Mouse (Mus musculus): ENCODE data around the gene Sgpp1. TPM values are rescaled to one million over a fixed set of nuclear protein-coding genes. Genes with fewer than 3 reads are reported as not detected.

Gene Sgpp1
- 12.2 and 13.3 TPM in 2 replicates for polyA plus RNA-seq (2015; fragmentation: Nextera tagmentation; extraction: Ambion mirVana)

DNA sequence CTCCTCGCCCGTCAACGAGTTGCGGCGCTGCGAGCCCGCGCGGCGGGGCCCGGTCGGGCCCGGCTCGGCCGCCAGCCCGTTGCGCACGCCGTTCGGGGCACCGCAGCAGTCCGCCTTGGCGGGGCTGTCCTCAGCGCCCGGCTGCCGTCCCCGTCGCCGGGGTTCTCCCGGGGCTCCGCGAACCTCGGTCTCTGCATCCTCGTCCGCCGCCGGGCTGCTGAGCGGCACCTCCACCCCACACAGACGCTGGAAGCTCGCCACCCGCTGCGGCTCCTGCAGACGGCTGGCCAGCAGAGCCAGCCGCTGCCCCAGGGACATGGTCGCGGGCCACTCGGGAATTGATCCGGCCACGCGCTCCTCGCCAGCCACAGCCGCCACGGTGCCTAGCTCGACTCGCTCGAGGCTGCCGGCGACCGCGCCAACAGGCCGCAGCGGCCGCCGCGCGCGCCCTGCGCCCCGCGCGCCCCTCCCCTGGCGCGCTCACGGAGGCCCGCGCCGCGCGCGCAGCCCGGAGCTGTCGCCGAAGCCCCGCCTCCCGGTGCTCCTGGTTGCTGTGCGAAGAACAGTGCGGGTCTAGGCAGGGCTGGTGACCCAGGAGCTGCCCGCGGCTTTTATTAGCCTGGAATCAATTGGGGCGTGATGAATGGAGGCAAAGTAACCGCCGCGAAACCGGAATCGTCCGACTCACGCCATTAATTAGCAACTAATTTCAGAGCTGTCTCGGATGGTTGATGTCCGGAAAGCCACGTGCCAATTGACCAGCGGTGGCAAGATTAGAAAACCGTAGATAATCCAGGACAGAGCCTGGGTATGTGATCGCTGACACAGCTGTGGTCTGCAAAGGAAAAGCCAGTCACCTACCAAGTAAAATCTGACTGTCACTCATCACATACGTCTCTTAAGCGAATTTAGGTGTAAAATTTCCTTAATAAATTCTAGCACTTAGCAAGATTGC, at the start of gene Sgpp1:
Sgpp1 (minus strand) TSS at position 484 of the 955 bp plus-strand sequence.
- peak within 1 kb of the TSS; percentile 85 for H3K27ac ChIP-seq (replicated peaks)
- under 1% methylated on average over 93 of the region's 105 CpGs for WGBS
- peak within 1 kb of the TSS; percentile 73 for H3K4me2 ChIP-seq
- no peaks in the 10 kb centered on the region for H3K27me3 ChIP-seq
- H3K4me3 ChIP-seq: peak within 1 kb of the TSS; percentile 80
- H3K36me3 ChIP-seq: no peaks in the 10 kb centered on the region
- H3K9me3 ChIP-seq: no peaks in the 10 kb centered on the region
- ATAC-seq (ENCODE audit: low FRiP score, low read depth): peak; percentile 94
- H3K9ac ChIP-seq: peak within 1 kb of the TSS; percentile 90
- H3K4me1 ChIP-seq (replicated peaks): peaks cover 25% of the 10 kb centered on the region

DNA sequence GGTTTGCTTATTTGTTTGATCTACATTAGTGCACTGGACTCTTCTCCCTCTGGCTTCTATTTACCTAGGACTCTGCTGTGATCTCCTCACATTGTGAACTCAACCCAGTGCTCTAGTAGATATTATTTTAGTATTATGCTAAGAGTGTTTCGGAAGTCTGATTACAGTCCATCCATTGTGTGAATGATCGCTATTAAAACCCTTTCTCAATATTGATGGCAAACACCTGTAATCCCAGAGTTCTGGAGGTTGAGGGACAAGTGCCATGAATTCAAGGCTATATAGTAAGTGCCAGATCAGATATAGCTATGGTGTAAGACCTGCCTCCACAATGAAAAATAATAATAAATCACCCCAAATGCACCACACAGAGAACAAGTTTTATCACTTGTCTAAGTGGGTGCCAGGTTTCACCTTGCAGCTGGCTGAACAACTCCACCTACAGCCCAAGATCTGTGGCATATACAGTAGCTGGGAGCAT, 48.8 kb upstream of the Sgpp1 start:
- Histone ChIP-seq H3K4me2 (no peak overlapping the region), H3K27ac (replicated peaks) (no peak overlapping the region), H3K4me3 (no peak overlapping the region), H3K4me1 (replicated peaks) (no peaks in the 10 kb centered on the region), H3K27me3 (no peaks in the 10 kb centered on the region), H3K36me3 (no peaks in the 10 kb centered on the region), H3K9ac (no peak overlapping the region), H3K9me3 (no peaks in the 10 kb centered on the region)
- ATAC-seq (ENCODE audit: low FRiP score, low read depth): no peak
- WGBS: 93% methylated on average over 2 of the region's 2 CpGs

DNA sequence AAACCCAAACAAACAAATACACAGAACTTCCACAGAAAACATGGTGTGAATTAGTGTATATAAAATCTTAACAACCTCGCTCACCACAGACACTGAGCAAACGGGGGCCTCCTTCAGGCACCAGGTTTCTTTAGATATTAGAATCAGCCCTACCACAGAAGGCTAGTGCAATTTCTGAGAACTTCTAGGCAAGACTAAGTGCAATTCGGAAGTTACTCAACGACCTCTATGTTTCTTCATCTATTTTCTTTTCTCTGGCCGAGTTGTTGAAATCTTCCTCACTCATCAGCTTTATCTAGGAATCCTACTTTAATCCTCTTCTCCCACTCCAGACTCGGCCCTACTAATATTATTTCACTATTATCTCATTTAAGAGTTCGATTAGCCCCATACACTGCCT, 46.5 kb upstream of the Sgpp1 start:
- Histone ChIP-seq H3K4me3 (no peak overlapping the region), H3K36me3 (no peaks in the 10 kb centered on the region), H3K9me3 (no peaks in the 10 kb centered on the region), H3K4me2 (no peak overlapping the region), H3K9ac (no peak overlapping the region), H3K27ac (replicated peaks) (no peak overlapping the region), H3K27me3 (no peaks in the 10 kb centered on the region), H3K4me1 (replicated peaks) (no peaks in the 10 kb centered on the region)
- 95% methylated on average over 7 of the region's 7 CpGs for WGBS
- no peak for ATAC-seq (ENCODE audit: low FRiP score, low read depth)

DNA sequence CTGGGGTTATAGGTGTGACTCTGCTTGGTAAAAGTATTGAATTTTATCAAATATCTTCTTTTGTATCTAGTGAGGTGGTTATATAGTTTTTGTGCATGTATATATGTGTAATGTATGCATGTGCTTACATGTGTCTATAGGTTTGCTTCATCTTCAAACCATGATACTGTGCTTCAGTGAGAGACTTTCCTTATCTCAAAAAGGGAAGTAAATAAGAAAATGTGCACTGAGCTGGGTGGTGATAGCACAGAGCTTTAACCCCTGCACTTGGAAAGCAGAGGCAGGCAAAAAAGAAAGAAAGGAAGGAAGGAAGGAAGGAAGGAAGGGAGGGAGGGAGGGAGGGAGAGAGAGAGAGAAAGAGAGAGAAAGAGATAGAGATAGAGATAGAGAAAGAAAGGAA, 45.9 kb upstream of the Sgpp1 start:
- H3K27me3 ChIP-seq: no peaks in the 10 kb centered on the region
- no peak for ATAC-seq (ENCODE audit: low FRiP score, low read depth)

DNA sequence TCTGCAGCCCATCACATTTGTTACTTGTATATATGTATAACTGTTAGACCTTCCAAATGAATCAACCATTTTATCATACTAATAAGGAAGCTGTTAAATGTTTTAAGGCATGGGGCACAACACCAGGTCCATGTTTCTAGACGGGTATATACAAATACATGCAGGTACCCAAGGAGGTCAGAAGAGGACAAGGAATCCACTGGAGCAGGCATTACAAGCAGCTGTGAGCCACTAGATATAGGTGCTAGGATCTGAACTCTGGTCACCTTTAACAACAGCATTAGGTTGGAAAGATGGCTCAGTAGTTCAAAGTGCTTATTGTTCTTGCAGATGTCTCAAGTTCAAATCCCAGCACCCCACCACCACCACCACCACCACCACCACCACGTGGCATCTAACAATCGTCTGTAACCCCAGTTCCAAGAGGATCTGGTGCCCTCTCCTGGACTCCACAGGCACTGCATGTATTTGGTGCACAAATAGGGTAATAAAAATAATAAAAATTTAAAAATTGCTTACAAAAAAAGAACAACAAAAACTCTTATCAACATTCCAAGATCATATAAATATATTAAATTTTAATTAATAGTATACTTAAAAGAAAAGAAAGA, 37.0 kb upstream of the Sgpp1 start:
- no peak overlapping the region for H3K4me3 ChIP-seq
- ATAC-seq (ENCODE audit: low FRiP score, low read depth): no peak
- no peaks in the 10 kb centered on the region for H3K27me3 ChIP-seq
- no peak overlapping the region for H3K27ac ChIP-seq (replicated peaks)
- H3K9me3 ChIP-seq: no peaks in the 10 kb centered on the region
- H3K4me2 ChIP-seq: no peak overlapping the region
- no peaks in the 10 kb centered on the region for H3K36me3 ChIP-seq
- 27% methylated on average over 3 of the region's 3 CpGs for WGBS
- H3K9ac ChIP-seq: no peak overlapping the region
- no peaks in the 10 kb centered on the region for H3K4me1 ChIP-seq (replicated peaks)

More for the DNA sequence above, 45.9 kb upstream of the Sgpp1 start:
- H3K4me2 ChIP-seq: no peak overlapping the region
- no peaks in the 10 kb centered on the region for H3K9me3 ChIP-seq
- H3K4me1 ChIP-seq (replicated peaks): no peaks in the 10 kb centered on the region
- H3K27ac ChIP-seq (replicated peaks): no peak overlapping the region
- no peak overlapping the region for H3K4me3 ChIP-seq
- H3K36me3 ChIP-seq: no peaks in the 10 kb centered on the region
- H3K9ac ChIP-seq: no peak overlapping the region

DNA sequence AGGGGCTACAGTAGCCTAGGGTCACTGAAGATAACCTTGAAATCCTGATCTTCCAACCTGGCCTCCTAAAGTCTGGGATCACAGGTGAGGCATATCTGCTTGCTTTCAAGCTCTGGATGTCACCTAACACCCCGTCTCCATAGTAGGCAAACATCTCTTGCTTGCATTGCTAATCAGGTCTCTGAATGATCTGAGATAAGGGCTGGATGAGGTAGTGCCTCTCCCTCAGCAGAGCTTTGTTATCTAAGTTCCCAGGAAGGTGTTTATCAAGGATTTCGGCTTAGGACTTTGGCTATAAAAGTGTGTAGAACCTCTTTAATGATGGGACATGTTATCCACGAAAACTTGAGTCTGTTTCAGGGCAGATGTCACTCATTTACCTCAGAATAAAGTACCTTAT, 35.9 kb upstream of the Sgpp1 start:
- H3K27me3 ChIP-seq: no peaks in the 10 kb centered on the region
- H3K9me3 ChIP-seq: no peaks in the 10 kb centered on the region
- H3K36me3 ChIP-seq: no peaks in the 10 kb centered on the region
- WGBS: 76% methylated on average over 3 of the region's 3 CpGs
- no peak for ATAC-seq (ENCODE audit: low FRiP score, low read depth)
- no peak overlapping the region for H3K4me3 ChIP-seq
- H3K27ac ChIP-seq (replicated peaks): no peak overlapping the region
- no peak overlapping the region for H3K9ac ChIP-seq
- H3K4me2 ChIP-seq: no peak overlapping the region
- H3K4me1 ChIP-seq (replicated peaks): no peaks in the 10 kb centered on the region

DNA sequence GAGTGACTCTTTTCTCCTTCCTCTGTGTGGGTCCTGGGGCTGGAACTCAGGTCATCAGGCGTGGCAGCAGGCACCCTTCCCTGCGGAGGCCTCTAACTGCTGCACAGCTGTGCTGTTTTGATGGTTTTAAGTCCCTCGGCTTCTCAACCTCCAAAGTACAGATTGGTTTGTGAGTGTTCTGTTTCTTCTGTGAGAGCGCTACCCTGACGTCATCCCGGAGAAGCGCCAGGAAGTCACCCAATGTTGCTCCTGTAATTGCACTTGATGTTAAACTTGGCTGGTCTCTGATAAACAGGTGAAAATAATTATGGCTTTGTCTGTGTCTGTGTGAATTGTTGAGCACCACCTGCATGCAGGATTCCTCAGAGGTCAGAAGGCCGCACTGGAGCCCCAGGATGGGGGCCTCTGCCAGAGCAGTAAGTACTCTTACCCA, 31.4 kb upstream of the Sgpp1 start:
- H3K9ac ChIP-seq: no peak overlapping the region
- H3K27ac ChIP-seq (replicated peaks): no peak overlapping the region
- ATAC-seq (ENCODE audit: low FRiP score, low read depth): no peak
- WGBS: 70% methylated on average over 7 of the region's 8 CpGs
- no peaks in the 10 kb centered on the region for H3K4me1 ChIP-seq (replicated peaks)
- H3K9me3 ChIP-seq: no peaks in the 10 kb centered on the region
- no peak overlapping the region for H3K4me3 ChIP-seq
- H3K27me3 ChIP-seq: no peaks in the 10 kb centered on the region
- H3K4me2 ChIP-seq: no peak overlapping the region
- H3K36me3 ChIP-seq: no peaks in the 10 kb centered on the region

DNA sequence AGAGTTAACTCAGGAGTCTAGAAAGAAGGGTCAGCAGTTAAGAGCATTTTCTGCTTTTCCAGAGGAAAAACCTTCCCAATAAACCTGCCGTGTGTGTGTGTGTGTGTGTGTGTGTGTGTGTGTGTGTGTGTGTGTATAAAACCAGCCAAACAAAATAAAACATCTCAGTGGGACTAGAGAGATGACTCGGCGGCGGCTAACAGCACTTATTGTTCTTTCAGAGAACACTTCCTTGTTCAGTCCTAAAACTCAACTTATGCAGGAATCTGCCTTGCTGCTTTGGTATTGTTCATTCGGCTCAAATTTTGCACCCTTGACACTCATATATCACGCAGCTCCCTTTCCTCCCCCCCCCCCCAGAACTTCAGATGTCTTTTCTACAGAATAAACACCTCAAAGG, 30.9 kb upstream of the Sgpp1 start:
- WGBS: 37% methylated on average over 6 of the region's 6 CpGs
- Histone ChIP-seq H3K9ac (no peak overlapping the region), H3K27me3 (no peaks in the 10 kb centered on the region), H3K27ac (replicated peaks) (no peak overlapping the region), H3K4me1 (replicated peaks) (no peaks in the 10 kb centered on the region), H3K4me2 (no peak overlapping the region), H3K4me3 (no peak overlapping the region), H3K9me3 (no peaks in the 10 kb centered on the region), H3K36me3 (no peaks in the 10 kb centered on the region)
- no peak for ATAC-seq (ENCODE audit: low FRiP score, low read depth)

DNA sequence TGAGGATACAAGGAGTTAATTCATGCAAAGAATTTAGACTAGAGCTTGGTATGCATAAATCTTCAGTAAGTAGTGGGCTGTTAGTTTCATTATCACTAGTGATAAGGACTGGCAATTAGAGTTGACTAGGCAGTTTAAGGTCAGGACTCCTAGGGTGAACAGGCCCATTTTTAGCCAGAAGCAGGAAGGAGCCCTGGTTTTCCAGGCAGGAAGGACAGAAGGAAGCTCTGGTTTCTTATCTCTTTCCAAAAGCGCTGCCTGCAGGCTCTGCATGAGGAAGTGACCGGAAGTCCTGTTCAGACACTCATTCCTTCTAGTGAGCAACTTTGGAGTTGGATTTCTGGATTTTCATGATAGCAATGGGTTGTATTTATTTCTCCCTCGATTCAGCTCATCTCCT, 30.2 kb upstream of the Sgpp1 start:
- H3K4me2 ChIP-seq: no peak overlapping the region
- H3K9ac ChIP-seq: no peak overlapping the region
- H3K27ac ChIP-seq (replicated peaks): no peak overlapping the region
- no peaks in the 10 kb centered on the region for H3K27me3 ChIP-seq
- H3K4me3 ChIP-seq: no peak overlapping the region
- no peaks in the 10 kb centered on the region for H3K4me1 ChIP-seq (replicated peaks)
- no peak for ATAC-seq (ENCODE audit: low FRiP score, low read depth)
- no peaks in the 10 kb centered on the region for H3K36me3 ChIP-seq
- WGBS: 78% methylated on average over 3 of the region's 3 CpGs
- no peaks in the 10 kb centered on the region for H3K9me3 ChIP-seq

DNA sequence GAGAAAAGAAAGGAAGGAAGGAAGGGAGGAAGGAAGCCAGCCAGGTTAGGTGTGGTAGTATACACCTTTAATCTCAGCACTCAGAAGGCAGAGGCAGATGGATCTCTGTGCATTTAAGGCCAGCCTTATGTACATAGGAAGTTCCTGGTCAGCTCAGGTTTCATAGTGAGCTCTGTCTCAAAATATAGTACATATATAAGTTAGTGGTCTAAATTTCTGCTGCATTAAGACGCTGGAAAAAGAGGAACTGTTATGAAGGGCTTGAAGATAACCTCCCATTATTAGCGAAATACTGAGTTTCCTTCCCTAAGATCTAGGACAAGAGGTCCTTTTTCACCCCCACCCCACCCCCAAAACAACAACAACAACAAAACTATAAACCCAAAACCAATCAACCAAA, 20.9 kb upstream of the Sgpp1 start:
- Histone ChIP-seq H3K4me1 (replicated peaks) (no peaks in the 10 kb centered on the region), H3K4me3 (no peak overlapping the region), H3K27me3 (no peaks in the 10 kb centered on the region), H3K9ac (no peak overlapping the region), H3K4me2 (no peak overlapping the region), H3K27ac (replicated peaks) (no peak overlapping the region), H3K9me3 (no peaks in the 10 kb centered on the region), H3K36me3 (no peaks in the 10 kb centered on the region)
- WGBS: 90% methylated on average over 2 of the region's 2 CpGs
- no peak for ATAC-seq (ENCODE audit: low FRiP score, low read depth)

DNA sequence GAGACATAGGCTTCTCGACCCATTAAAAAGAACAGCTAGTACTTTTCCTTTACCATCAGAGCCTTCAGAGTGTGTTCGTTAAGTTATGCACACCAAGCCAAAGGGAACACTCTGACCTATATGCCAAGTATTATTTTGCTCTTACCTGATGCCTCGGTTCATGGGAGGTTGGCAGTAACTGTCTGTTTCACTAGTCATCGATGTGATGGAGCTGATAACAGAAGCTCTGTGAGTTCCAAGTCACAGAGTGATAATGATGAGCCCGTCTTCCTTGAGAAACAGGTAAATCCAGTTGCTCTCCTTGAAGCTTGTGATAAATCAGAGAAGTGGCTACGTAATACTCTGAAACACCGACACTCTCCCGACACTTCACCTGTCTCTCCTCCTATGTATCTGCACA, 18.2 kb upstream of the Sgpp1 start:
- Histone ChIP-seq H3K27ac (replicated peaks) (no peak overlapping the region), H3K4me2 (no peak overlapping the region), H3K9ac (no peak overlapping the region), H3K9me3 (no peaks in the 10 kb centered on the region), H3K4me1 (replicated peaks) (no peaks in the 10 kb centered on the region), H3K36me3 (no peaks in the 10 kb centered on the region), H3K4me3 (no peak overlapping the region), H3K27me3 (no peaks in the 10 kb centered on the region)
- WGBS: 94% methylated on average over 8 of the region's 8 CpGs
- ATAC-seq (ENCODE audit: low FRiP score, low read depth): no peak

DNA sequence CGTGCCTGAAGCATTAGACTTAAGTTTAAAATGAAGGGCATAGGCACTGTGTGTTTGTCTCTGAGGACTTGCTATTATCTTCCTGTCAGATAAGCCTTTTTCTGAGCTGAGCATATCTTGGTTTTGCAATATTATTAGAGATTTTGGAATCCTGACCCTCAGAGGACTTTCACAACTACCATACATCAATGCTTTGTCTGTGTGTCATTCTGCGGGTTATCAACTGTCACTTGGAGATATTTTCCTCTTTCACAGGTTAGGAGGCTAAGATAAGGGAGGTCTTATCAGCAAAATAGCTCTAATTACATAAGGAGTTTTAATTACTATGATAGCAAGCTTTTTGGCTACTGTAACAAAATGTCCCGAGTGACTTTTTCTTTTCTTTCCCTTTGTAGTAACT, 16.5 kb upstream of the Sgpp1 start:
- Histone ChIP-seq H3K4me1 (replicated peaks) (no peaks in the 10 kb centered on the region), H3K9me3 (no peaks in the 10 kb centered on the region), H3K9ac (no peak overlapping the region), H3K4me2 (no peak overlapping the region), H3K4me3 (no peak overlapping the region), H3K27ac (replicated peaks) (no peak overlapping the region), H3K27me3 (no peaks in the 10 kb centered on the region), H3K36me3 (no peaks in the 10 kb centered on the region)
- ATAC-seq (ENCODE audit: low FRiP score, low read depth): no peak
- 81% methylated on average over 3 of the region's 3 CpGs for WGBS

Measured in hindbrain, embryonic 15.5 days (tissue).